Mouse (Mus musculus): ENCODE results near the gene Dusp8. TPM values are rescaled to one million over a fixed set of nuclear protein-coding genes. Genes with fewer than 3 reads are reported as not detected.

Gene Dusp8
- total RNA-seq, 1 experiment = 1.2 TPM

- H3K4me1 ChIP-seq (ENCODE audit: control insufficient read depth in 2 of 2, insufficient read depth in 2 of 2, low read length in 2 of 2, poor library complexity in 1 of 2) = no peaks in the 10 kb centered on the region; a peak in 1 of 4 replicates
- TF ChIP-seq CHD2 (IDR thresholded peaks at IDR 0.05; ENCODE audit: low read depth, low read length) = no peak
- no peak for TF ChIP-seq ZNF384 (IDR thresholded peaks at IDR 0.05; ENCODE audit: low read depth, low read length)
- TF ChIP-seq ZC3H11A (IDR thresholded peaks at IDR 0.05; ENCODE audit: borderline replicate concordance, low read depth, low read length) = no peak
- TF ChIP-seq MAFK (IDR thresholded peaks at IDR 0.05; ENCODE audit: insufficient read depth, low read depth, low read length) = no peak
- no peak for TF ChIP-seq HCFC1 (IDR thresholded peaks at IDR 0.05; ENCODE audit: borderline replicate concordance, insufficient read depth, low read length)
- no peak overlapping the region for H3K27ac ChIP-seq (ENCODE audit: insufficient read depth, low read depth, low read length, poor library complexity, severe bottlenecking)
- H3K4me3 ChIP-seq (ENCODE audit: insufficient read depth in 1 of 2, low read depth in 1 of 2, low read length in 2 of 2, poor library complexity in 1 of 2, severe bottlenecking in 1 of 2) = no peak overlapping the region; a peak in 1 of 4 replicates
- H3K9me3 ChIP-seq (ENCODE audit: control insufficient read depth, insufficient read depth, low read depth, low read length) = no peaks in the 10 kb centered on the region
- no peak overlapping the region for H3K9ac ChIP-seq (ENCODE audit: insufficient read depth, low read depth, low read length, poor library complexity, severe bottlenecking)
- no peak for DNase-seq (ENCODE audit: low read depth, low spot score)
- in situ Hi-C loops (cut with MboI; ENCODE audit: low sequenced_read_pairs in 2 of 2, unreplicated experiment in 2 of 2) = no loop called here
- H3K36me3 ChIP-seq (ENCODE audit: control insufficient read depth, insufficient read depth, low read length, poor library complexity, severe bottlenecking) = no peaks in the 10 kb centered on the region
Observed at GRCm38 (mm10) chr7:142071212-142071578, 24.4 kb downstream of the Dusp8 start.

GRCm38 (mm10) chr7:142070458-142071211, 25.0 kb downstream of the Dusp8 start:
- Histone ChIP-seq H3K9ac (ENCODE audit: insufficient read depth, low read depth, low read length, poor library complexity, severe bottlenecking) (no peak overlapping the region), H3K4me3 (ENCODE audit: insufficient read depth in 1 of 2, low read depth in 1 of 2, low read length in 2 of 2, poor library complexity in 1 of 2, severe bottlenecking in 1 of 2) (no peak overlapping the region; a peak in 1 of 4 replicates), H3K9me3 (ENCODE audit: control insufficient read depth, insufficient read depth, low read depth, low read length) (no peaks in the 10 kb centered on the region), H3K36me3 (ENCODE audit: control insufficient read depth, insufficient read depth, low read length, poor library complexity, severe bottlenecking) (no peaks in the 10 kb centered on the region), H3K4me1 (ENCODE audit: control insufficient read depth in 2 of 2, insufficient read depth in 2 of 2, low read length in 2 of 2, poor library complexity in 1 of 2) (no peaks in the 10 kb centered on the region; a peak in 1 of 4 replicates), H3K27ac (ENCODE audit: insufficient read depth, low read depth, low read length, poor library complexity, severe bottlenecking) (no peak overlapping the region)
- no peak for DNase-seq (ENCODE audit: low read depth, low spot score)
- in situ Hi-C loops (cut with MboI; ENCODE audit: low sequenced_read_pairs in 2 of 2, unreplicated experiment in 2 of 2) = no loop called here
- TF ChIP-seq MAFK (IDR thresholded peaks at IDR 0.05; ENCODE audit: insufficient read depth, low read depth, low read length) (no peak), ZC3H11A (IDR thresholded peaks at IDR 0.05; ENCODE audit: borderline replicate concordance, low read depth, low read length) (peak; percentile 24; the same call in 1 of the 2 replicates)

- in situ Hi-C loops (cut with MboI; ENCODE audit: low sequenced_read_pairs in 2 of 2, unreplicated experiment in 2 of 2) = no loop called here
- H3K4me1 ChIP-seq (ENCODE audit: control insufficient read depth in 2 of 2, insufficient read depth in 2 of 2, low read length in 2 of 2, poor library complexity in 1 of 2) = no peaks in the 10 kb centered on the region; a peak in 1 of 4 replicates
- no peak for DNase-seq (ENCODE audit: low read depth, low spot score)
- H3K9ac ChIP-seq (ENCODE audit: insufficient read depth, low read depth, low read length, poor library complexity, severe bottlenecking) = no peak overlapping the region
- H3K36me3 ChIP-seq (ENCODE audit: control insufficient read depth, insufficient read depth, low read length, poor library complexity, severe bottlenecking) = no peaks in the 10 kb centered on the region
- H3K9me3 ChIP-seq (ENCODE audit: control insufficient read depth, insufficient read depth, low read depth, low read length) = no peaks in the 10 kb centered on the region
- no peak overlapping the region for H3K4me3 ChIP-seq (ENCODE audit: insufficient read depth in 1 of 2, low read depth in 1 of 2, low read length in 2 of 2, poor library complexity in 1 of 2, severe bottlenecking in 1 of 2)
- H3K27ac ChIP-seq (ENCODE audit: insufficient read depth, low read depth, low read length, poor library complexity, severe bottlenecking) = no peak overlapping the region
- no peak for TF ChIP-seq CHD2 (IDR thresholded peaks at IDR 0.05; ENCODE audit: low read depth, low read length)
- no peak for TF ChIP-seq MAFK (IDR thresholded peaks at IDR 0.05; ENCODE audit: insufficient read depth, low read depth, low read length)
- no peak for TF ChIP-seq ZNF384 (IDR thresholded peaks at IDR 0.05; ENCODE audit: low read depth, low read length)
- no peak for TF ChIP-seq HCFC1 (IDR thresholded peaks at IDR 0.05; ENCODE audit: borderline replicate concordance, insufficient read depth, low read length)
- no peak for TF ChIP-seq ZC3H11A (IDR thresholded peaks at IDR 0.05; ENCODE audit: borderline replicate concordance, low read depth, low read length)
Observed at GRCm38 (mm10) chr7:142068429-142068828, 27.2 kb downstream of the Dusp8 start.

- peak within 1 kb of the TSS; percentile 82 to 96 for H3K4me3 ChIP-seq (ENCODE audit: insufficient read depth in 1 of 2, low read depth in 1 of 2, low read length in 2 of 2, poor library complexity in 1 of 2, severe bottlenecking in 1 of 2)
- H3K27ac ChIP-seq (ENCODE audit: insufficient read depth, low read depth, low read length, poor library complexity, severe bottlenecking) = no peak within 1 kb of the TSS
- DNase-seq (ENCODE audit: low read depth, low spot score) = peak; percentile 59
- peaks cover 0 to 4% of the 10 kb centered on the region in 2 experiments; a peak in 1 of 4 replicates for H3K4me1 ChIP-seq (ENCODE audit: control insufficient read depth in 2 of 2, insufficient read depth in 2 of 2, low read length in 2 of 2, poor library complexity in 1 of 2)
- in situ Hi-C loops (cut with MboI; ENCODE audit: low sequenced_read_pairs in 2 of 2, unreplicated experiment in 2 of 2) = no loop called here
- TF ChIP-seq ZNF384 (IDR thresholded peaks at IDR 0.05; ENCODE audit: low read depth, low read length) (no peak), MAFK (IDR thresholded peaks at IDR 0.05; ENCODE audit: insufficient read depth, low read depth, low read length) (no peak), ZC3H11A (IDR thresholded peaks at IDR 0.05; ENCODE audit: borderline replicate concordance, low read depth, low read length) (no peak), CHD2 (IDR thresholded peaks at IDR 0.05; ENCODE audit: low read depth, low read length) (no peak), HCFC1 (IDR thresholded peaks at IDR 0.05; ENCODE audit: borderline replicate concordance, insufficient read depth, low read length) (peak; percentile 78)
- H3K9me3 ChIP-seq (ENCODE audit: control insufficient read depth, insufficient read depth, low read depth, low read length) = no peaks in the 10 kb centered on the region
- H3K36me3 ChIP-seq (ENCODE audit: control insufficient read depth, insufficient read depth, low read length, poor library complexity, severe bottlenecking) = no peaks in the 10 kb centered on the region
- peak within 1 kb of the TSS; percentile 90 for H3K9ac ChIP-seq (ENCODE audit: insufficient read depth, low read depth, low read length, poor library complexity, severe bottlenecking)
Observed at GRCm38 (mm10) chr7:142060931-142061565, 34.6 kb downstream of the Dusp8 start, which contains the start of gene Mob2. TSS of gene Mob2 (minus strand) at chr7:142061065.
